Mouse (Mus musculus) neural tube, embryonic 13.5 days (tissue): ENCODE results near the gene Hoxd3. TPM values are rescaled to one million over a fixed set of nuclear protein-coding genes. Genes with fewer than 3 reads are reported as not detected.

Source experiments
- ATAC-seq: fragments of 200-750 bp; cut with Nextera tagmentation; 2 replicates; pipeline ENCODE4 v1.8.0; 2017; ENCODE audit warnings: low read depth, mild to moderate bottlenecking, moderate TSS enrichment, moderate library complexity
- H3K27ac ChIP-seq: fragments of 300-500 bp; sonication (generic); replicated peaks from 2 replicates; pipeline ENCODE4 v1.5.1; 2015; ENCODE audit warnings: moderate library complexity, mild to moderate bottlenecking, inconsistent platforms
- H3K27me3 ChIP-seq: fragments of 300-500 bp; sonication (generic); 2 replicates; pipeline ENCODE4 v1.6.1; 2015; ENCODE audit warnings: mild to moderate bottlenecking, inconsistent platforms
- H3K36me3 ChIP-seq: fragments of 300-500 bp; sonication (generic); 2 replicates; pipeline ENCODE4 v1.6.1; 2015; ENCODE audit warnings: mild to moderate bottlenecking, inconsistent platforms
- H3K4me1 ChIP-seq: fragments of 300-500 bp; sonication (generic); replicated peaks from 2 replicates; pipeline ENCODE4 v1.6.1; 2015; ENCODE audit warnings: inconsistent platforms
- H3K4me2 ChIP-seq: fragments of 300-500 bp; sonication (generic); 2 replicates; pipeline ENCODE4 v1.6.1; 2015; ENCODE audit warnings: inconsistent platforms, mild to moderate bottlenecking, moderate library complexity
- H3K4me3 ChIP-seq: fragments of 300-500 bp; sonication (generic); 2 replicates; pipeline ENCODE4 v1.5.1; 2015; ENCODE audit warnings: mild to moderate bottlenecking, inconsistent platforms
- H3K9ac ChIP-seq: fragments of 300-500 bp; sonication (generic); 2 replicates; pipeline ENCODE4 v1.6.1; 2015; ENCODE audit warnings: moderate library complexity, mild to moderate bottlenecking, inconsistent platforms
- H3K9me3 ChIP-seq: fragments of 300-500 bp; sonication (generic); 2 replicates; pipeline ENCODE4 v1.6.1; 2016; ENCODE audit warnings: inconsistent platforms
- WGBS: fragments of 180-500 bp; shearing (Covaris S2); methylation state at CpG from one replicate; pipeline ENCODE4 v1.1.7; 2015; 5-methylcytosine and 5-hydroxymethylcytosine counted together
- polyA plus RNA-seq: library from polyadenylated mRNA; unstranded; fragments of >200 nt; fragmentation: Nextera tagmentation; extraction: Ambion mirVana; gene quantifications from 2 replicates; pipeline ENCODE4 v1.2.1, GENCODE M21; 2015

Gene Hoxd3
- polyA plus RNA-seq, 1 experiment from 2014 or later, result 24.2 TPM

DNA sequence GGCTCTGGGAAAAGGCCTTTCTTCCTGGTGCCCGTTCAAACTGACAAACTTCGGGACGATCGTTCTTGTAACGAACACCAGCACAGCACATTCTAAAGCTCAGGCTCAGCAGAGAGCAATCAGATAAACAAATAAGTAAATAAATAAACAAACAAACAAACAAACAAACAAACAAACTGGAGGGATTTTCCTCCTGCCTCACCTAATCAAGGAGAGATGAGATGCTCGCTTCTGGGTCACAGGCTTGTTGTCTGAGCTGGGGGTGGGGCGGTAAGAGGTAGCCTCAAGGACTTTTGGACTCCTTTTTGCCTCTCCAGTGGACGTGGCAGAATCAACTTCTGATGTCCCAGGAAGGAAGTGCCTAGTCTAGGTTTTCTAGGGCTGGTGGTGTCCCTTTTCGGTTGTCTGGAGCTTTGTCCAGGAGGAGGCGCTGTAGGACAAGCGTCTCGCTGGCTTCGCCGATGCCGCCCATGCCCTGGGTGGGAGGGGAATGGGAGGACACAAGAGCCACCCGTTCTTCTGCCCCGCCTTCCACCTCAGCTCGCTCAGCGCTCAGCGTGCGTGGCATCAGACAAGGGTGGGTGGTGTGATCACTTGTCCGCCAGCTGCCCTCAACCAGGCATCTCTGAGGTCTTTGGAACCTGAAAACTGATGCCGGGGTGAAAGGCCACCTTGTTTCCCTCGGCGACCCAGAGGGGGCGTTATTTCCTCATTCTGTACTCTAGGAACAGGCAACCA is 3.9 kb downstream of the Hoxd3 start:
- peak overlapping the region; percentile 99 for H3K4me3 ChIP-seq
- peak overlapping the region; percentile 69 for H3K4me2 ChIP-seq
- 1% methylated on average over 26 of the region's 26 CpGs for WGBS
- H3K9ac ChIP-seq, result peak overlapping the region; percentile 100
- peak overlapping the region; percentile 100 for H3K27ac ChIP-seq
- H3K4me1 ChIP-seq, result peaks cover 64% of the 10 kb centered on the region
- ATAC-seq, result peak; percentile 67
- H3K27me3 ChIP-seq, result no peaks in the 10 kb centered on the region
- H3K9me3 ChIP-seq, result no peaks in the 10 kb centered on the region
- H3K36me3 ChIP-seq, result no peaks in the 10 kb centered on the region

GRCm38 (mm10) chr2:74720384-74720783 is 8.7 kb downstream of the Hoxd3 start:
- Histone ChIP-seq H3K9ac (peak overlapping the region; percentile 80), H3K4me1 (peaks cover 99% of the 10 kb centered on the region), H3K9me3 (no peaks in the 10 kb centered on the region), H3K27me3 (no peaks in the 10 kb centered on the region), H3K4me2 (peak overlapping the region; percentile 74), H3K36me3 (peaks cover 10% of the 10 kb centered on the region; the same call in 1 of the 2 replicates), H3K27ac (peak overlapping the region; percentile 93), H3K4me3 (peak overlapping the region; percentile 46)
- 10% methylated on average over 2 of the region's 2 CpGs for WGBS
- ATAC-seq, result no peak

- Histone ChIP-seq H3K4me1 (peaks cover 100% of the 10 kb centered on the region), H3K9me3 (no peaks in the 10 kb centered on the region), H3K9ac (peak overlapping the region; percentile 80), H3K36me3 (peaks cover 15% of the 10 kb centered on the region; the same call in 1 of the 2 replicates), H3K27ac (peak overlapping the region; percentile 93), H3K4me3 (peak overlapping the region; percentile 46), H3K27me3 (no peaks in the 10 kb centered on the region), H3K4me2 (peak overlapping the region; percentile 74)
- WGBS, result 5% methylated on average over 5 of the region's 5 CpGs
- no peak; the same call in 1 of the 2 replicates for ATAC-seq
Measured at GRCm38 (mm10) chr2:74720955-74721491, 9.3 kb downstream of the Hoxd3 start.

DNA sequence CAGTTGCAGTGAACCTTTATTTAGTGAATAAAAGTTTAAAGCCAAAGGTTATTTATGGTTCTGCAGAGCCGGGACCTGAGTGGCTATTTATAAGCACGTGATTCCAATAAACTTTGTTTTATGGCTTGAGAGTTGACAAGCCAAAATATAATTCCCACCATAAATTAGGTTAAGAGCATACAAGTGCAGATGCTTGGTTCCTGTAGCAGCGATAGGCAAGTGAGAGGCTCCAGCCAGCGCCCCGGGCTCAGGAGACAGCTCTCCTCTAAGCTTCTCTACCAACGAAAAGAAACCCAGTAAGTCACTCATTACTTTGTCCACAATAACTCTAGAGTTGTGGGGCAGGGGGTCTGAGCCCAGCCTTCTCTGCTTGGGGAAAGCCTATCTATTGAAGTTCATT is 10.2 kb downstream of the Hoxd3 start:
- Histone ChIP-seq H3K36me3 (peaks cover 23% of the 10 kb centered on the region; the same call in 1 of the 2 replicates), H3K9ac (peak overlapping the region; percentile 80), H3K4me3 (peak overlapping the region; percentile 46), H3K9me3 (no peaks in the 10 kb centered on the region), H3K4me2 (peak overlapping the region; percentile 74), H3K27ac (peak overlapping the region; percentile 93), H3K4me1 (peaks cover 100% of the 10 kb centered on the region), H3K27me3 (no peaks in the 10 kb centered on the region)
- ATAC-seq, result peak; percentile 32
- WGBS, result 2% methylated on average over 6 of the region's 6 CpGs

- H3K9me3 ChIP-seq, result no peaks in the 10 kb centered on the region
- WGBS, result 6% methylated on average over 8 of the region's 8 CpGs
- peak overlapping the region; percentile 80 for H3K9ac ChIP-seq
- H3K4me2 ChIP-seq, result peak overlapping the region; percentile 74
- H3K4me1 ChIP-seq, result peaks cover 100% of the 10 kb centered on the region
- H3K27me3 ChIP-seq, result no peaks in the 10 kb centered on the region
- H3K27ac ChIP-seq, result peak overlapping the region; percentile 93
- ATAC-seq, result no peak
- H3K4me3 ChIP-seq, result peak overlapping the region; percentile 46
- H3K36me3 ChIP-seq, result peaks cover 33% of the 10 kb centered on the region
Measured at GRCm38 (mm10) chr2:74722949-74723348, 11.2 kb downstream of the Hoxd3 start.

DNA sequence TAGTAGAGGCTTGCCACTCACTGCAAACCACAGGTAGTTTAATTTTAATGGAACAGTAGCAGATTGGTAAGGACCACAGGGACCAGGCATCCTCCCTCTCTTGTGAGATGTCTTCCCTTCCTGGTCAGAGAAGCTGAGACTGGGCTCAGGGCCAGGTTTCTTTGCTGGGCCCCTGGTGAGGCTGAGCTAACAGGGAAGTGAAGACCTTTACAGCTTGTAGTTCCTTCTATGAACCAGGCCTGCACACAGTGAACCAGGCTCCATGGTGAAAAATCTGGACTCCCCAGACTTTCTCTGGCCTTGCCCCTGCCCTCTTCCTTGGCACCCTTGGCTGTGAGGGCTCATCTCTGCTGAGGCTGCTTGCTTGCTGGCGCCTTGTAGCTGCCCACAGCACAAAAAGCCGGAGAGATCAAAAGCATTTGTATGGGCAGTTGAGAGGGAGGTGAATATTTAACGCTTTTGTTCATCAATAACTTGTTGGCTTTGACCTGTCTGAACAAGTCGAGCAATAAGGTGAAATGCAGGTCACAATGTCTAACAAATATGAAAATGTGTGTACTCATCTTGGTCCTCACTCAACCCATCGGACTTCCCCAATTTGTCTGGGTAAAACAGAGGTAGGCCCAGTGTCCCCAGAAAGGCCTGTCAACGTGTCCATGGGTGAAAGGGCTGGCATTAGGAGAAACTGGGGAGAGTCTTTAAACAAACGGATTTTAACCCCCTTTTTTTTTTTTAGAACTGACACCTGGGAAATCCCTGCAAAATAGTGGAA is 12.7 kb downstream of the Hoxd3 start:
- peak overlapping the region; percentile 74 for H3K4me2 ChIP-seq
- WGBS, result 12% methylated on average over 7 of the region's 7 CpGs

DNA sequence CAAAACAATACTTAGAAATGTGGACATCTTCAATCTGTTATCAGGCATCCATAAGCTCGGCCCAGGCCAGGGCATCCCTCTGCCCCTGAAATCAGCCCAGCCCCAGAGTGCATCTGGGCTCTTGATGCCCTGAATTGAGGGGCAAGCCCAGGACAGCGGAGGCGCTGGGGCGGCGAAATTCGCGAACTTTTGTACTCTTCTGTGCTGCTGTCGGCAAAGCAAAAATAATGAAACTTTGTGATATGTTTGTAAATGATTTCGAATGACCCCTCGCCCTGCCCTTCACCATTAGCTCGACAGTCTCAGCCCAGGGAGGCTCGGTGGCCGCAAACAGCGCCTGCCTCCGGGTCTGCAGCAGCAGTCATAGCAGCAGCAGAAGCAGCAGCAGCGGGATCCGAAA is 13.4 kb downstream of the Hoxd3 start:
- H3K9ac ChIP-seq, result peak overlapping the region; percentile 80
- H3K4me2 ChIP-seq, result peak overlapping the region; percentile 74
- H3K9me3 ChIP-seq, result no peaks in the 10 kb centered on the region
- peaks cover 50% of the 10 kb centered on the region for H3K36me3 ChIP-seq
- peaks cover 98% of the 10 kb centered on the region for H3K4me1 ChIP-seq
- ATAC-seq, result no peak
- no peaks in the 10 kb centered on the region for H3K27me3 ChIP-seq
- peak overlapping the region; percentile 46 for H3K4me3 ChIP-seq
- 11% methylated on average over 17 of the region's 17 CpGs for WGBS
- H3K27ac ChIP-seq, result peak overlapping the region; percentile 93

More for the DNA sequence above, 12.7 kb downstream of the Hoxd3 start:
- H3K9me3 ChIP-seq, result no peaks in the 10 kb centered on the region
- H3K27me3 ChIP-seq, result no peaks in the 10 kb centered on the region
- H3K9ac ChIP-seq, result peak overlapping the region; percentile 80
- ATAC-seq, result no peak
- H3K4me3 ChIP-seq, result peak overlapping the region; percentile 46
- peak overlapping the region; percentile 93 for H3K27ac ChIP-seq
- H3K4me1 ChIP-seq, result peaks cover 100% of the 10 kb centered on the region
- peaks cover 46% of the 10 kb centered on the region for H3K36me3 ChIP-seq

DNA sequence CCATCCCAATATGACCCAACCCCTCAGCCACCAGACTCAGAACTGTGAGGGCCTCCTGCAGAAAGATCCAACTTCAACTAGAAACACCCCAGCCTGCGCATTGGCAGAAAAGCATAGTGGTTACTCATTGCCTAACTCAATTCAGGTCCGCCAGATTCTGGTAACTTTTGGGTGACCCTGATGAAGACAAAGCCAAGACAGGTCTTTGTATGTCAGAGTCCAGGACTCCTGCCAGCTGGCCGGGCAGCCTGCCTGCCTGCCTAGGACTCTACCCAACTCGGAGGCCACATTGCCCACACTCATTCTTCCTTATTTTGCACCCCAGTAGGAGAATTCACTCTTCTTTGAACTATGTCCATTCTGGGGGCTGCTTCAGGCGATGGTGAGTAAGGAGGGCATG is 14.8 kb downstream of the Hoxd3 start, which contains the start of gene Gm28230:
Gene Gm28230 (plus strand): TSS at position 178 of the 400 bp plus-strand sequence.
- Histone ChIP-seq H3K4me3 (peak within 1 kb of the TSS; percentile 46), H3K9me3 (no peaks in the 10 kb centered on the region), H3K4me2 (peak within 1 kb of the TSS; percentile 74), H3K4me1 (peaks cover 98% of the 10 kb centered on the region), H3K36me3 (peaks cover 63% of the 10 kb centered on the region), H3K27me3 (no peaks in the 10 kb centered on the region), H3K9ac (peak within 1 kb of the TSS; percentile 80), H3K27ac (peak within 1 kb of the TSS; percentile 93)
- peak; percentile 16; the same call in 1 of the 2 replicates for ATAC-seq
- WGBS, result 10% methylated on average over 5 of the region's 5 CpGs

- H3K27me3 ChIP-seq, result no peaks in the 10 kb centered on the region
Measured at GRCm38 (mm10) chr2:74726973-74727639, 15.4 kb downstream of the Hoxd3 start.

DNA sequence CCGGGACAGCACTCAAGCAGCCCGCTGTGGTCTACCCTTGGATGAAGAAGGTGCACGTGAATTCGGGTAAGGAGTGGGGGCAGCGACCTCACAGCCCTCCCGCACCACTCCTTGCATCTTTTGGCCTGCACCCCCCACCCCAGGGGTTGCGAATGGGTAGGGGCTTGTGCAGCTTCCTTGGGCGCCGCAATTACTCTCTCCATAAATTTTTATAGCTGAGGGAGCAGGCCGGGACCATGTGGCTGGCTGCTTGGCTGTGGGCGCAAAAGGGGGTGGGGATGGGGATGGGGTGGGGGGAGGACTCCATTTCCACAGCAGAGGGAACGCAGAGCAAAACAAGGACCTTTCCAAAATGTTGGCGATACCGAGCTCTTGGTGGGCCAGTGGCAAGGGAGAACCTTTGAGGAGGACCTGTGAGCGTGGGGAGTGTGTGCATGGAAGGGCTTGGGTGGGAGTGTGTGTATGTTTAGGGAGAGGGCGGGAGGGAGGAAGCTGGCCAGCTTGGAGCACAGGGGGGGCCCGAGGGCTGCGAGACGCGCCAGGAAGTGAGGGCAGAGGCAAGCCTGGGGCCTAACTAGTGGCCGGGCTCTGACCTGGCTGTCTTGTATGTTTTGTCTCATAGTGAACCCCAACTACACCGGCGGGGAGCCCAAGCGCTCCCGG is 16.0 kb downstream of the Hoxd3 start:
- ATAC-seq, result peak; percentile 62
- H3K9ac ChIP-seq, result peak overlapping the region; percentile 80
- peak overlapping the region; percentile 74 for H3K4me2 ChIP-seq
- peaks cover 63% of the 10 kb centered on the region for H3K36me3 ChIP-seq
- H3K4me3 ChIP-seq, result peak overlapping the region; percentile 46
- H3K4me1 ChIP-seq, result peaks cover 98% of the 10 kb centered on the region
- no peaks in the 10 kb centered on the region for H3K27me3 ChIP-seq
- no peaks in the 10 kb centered on the region for H3K9me3 ChIP-seq
- peak overlapping the region; percentile 93 for H3K27ac ChIP-seq
- WGBS, result 2% methylated on average over 24 of the region's 25 CpGs

More at GRCm38 (mm10) chr2:74726973-74727639, 15.4 kb downstream of the Hoxd3 start:
- Histone ChIP-seq H3K4me3 (peak overlapping the region; percentile 46), H3K36me3 (peaks cover 63% of the 10 kb centered on the region), H3K4me1 (peaks cover 98% of the 10 kb centered on the region), H3K9ac (peak overlapping the region; percentile 80), H3K9me3 (no peaks in the 10 kb centered on the region), H3K4me2 (peak overlapping the region; percentile 74), H3K27ac (peak overlapping the region; percentile 93)
- WGBS, result 1% methylated on average over 43 of the region's 43 CpGs
- peak; percentile 15 for ATAC-seq

DNA sequence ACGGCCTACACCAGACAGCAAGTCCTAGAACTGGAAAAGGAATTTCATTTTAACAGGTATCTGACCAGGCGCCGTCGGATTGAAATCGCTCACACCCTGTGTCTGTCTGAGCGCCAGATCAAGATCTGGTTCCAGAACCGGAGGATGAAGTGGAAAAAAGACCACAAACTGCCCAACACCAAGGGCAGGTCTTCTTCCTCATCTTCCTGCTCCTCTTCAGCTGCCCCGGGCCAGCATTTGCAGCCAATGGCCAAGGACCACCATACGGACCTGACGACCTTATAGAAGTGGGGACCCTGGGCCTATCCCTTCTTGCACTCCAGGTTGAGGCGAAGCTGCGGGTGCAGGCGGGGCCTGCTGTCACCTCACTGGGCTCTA is 16.6 kb downstream of the Hoxd3 start:
- WGBS, result 15% methylated on average over 13 of the region's 13 CpGs
- no peak for ATAC-seq
- Histone ChIP-seq H3K36me3 (peaks cover 58% of the 10 kb centered on the region), H3K27me3 (no peaks in the 10 kb centered on the region), H3K9ac (peak overlapping the region; percentile 80), H3K4me2 (peak overlapping the region; percentile 74), H3K9me3 (no peaks in the 10 kb centered on the region), H3K4me3 (peak overlapping the region; percentile 46), H3K27ac (peak overlapping the region; percentile 93), H3K4me1 (peaks cover 98% of the 10 kb centered on the region)
